Mouse (Mus musculus) heart, embryonic 16.5 days (tissue): Measurements from ENCODE around the gene Plekhh3. TPM values are rescaled to one million over a fixed set of nuclear protein-coding genes. Genes with fewer than 3 reads are reported as not detected.
A peak's percentile ranks its signal among the peaks of the same experiment; 100 is the strongest.
"Not testable (repeated sequence)": the region's sequence is repeated elsewhere in the genome, so short reads cannot be mapped to it uniquely, and the experiment has no call there.

Experiments used
- ATAC-seq: fragments of 200-750 bp; cut with Nextera tagmentation; replicated peaks from 2 replicates; pipeline ENCODE4 v1.8.0; 2017; ENCODE audit warnings: moderate number of reproducible peaks; ENCODE audit not compliant: insufficient read depth, low FRiP score; ENCODE audit errors: extremely low read depth
- H3K27ac ChIP-seq: fragments of 300-500 bp; sonication (generic); 2 replicates; pipeline ENCODE4 v1.5.1; 2014; ENCODE audit warnings: mild to moderate bottlenecking, low read length, control low read depth, moderate library complexity
- H3K27me3 ChIP-seq: fragments of 300-500 bp; sonication (generic); 2 replicates; pipeline ENCODE4 v1.6.1; 2014; ENCODE audit warnings: low read length, mixed read lengths; ENCODE audit not compliant: control insufficient read depth, insufficient read depth
- H3K36me3 ChIP-seq: fragments of 300-500 bp; sonication (generic); 2 replicates; pipeline ENCODE4 v1.6.1; 2014; ENCODE audit not compliant: control insufficient read depth, insufficient read depth
- H3K4me1 ChIP-seq: fragments of 300-500 bp; sonication (generic); 2 replicates; pipeline ENCODE4 v1.6.1; 2014; ENCODE audit warnings: low read length, mixed read lengths; ENCODE audit not compliant: control insufficient read depth, insufficient read depth
- H3K4me2 ChIP-seq: fragments of 300-500 bp; sonication (generic); 2 replicates; pipeline ENCODE4 v1.6.1; 2014; ENCODE audit warnings: low read depth, mild to moderate bottlenecking, control low read depth, low read length
- H3K4me3 ChIP-seq: fragments of 300-500 bp; sonication (generic); 2 replicates; pipeline ENCODE4 v1.5.1; 2014; ENCODE audit warnings: mild to moderate bottlenecking, control low read depth, low read length
- H3K9ac ChIP-seq: fragments of 300-500 bp; sonication (generic); 2 replicates; pipeline ENCODE4 v1.6.1; 2014; ENCODE audit warnings: low read length, control low read depth
- H3K9me3 ChIP-seq: fragments of 300-500 bp; sonication (generic); replicated peaks from 2 replicates; pipeline ENCODE4 v1.6.1; 2016; ENCODE audit warnings: low read length; ENCODE audit not compliant: control insufficient read depth
- WGBS: fragments of 180-500 bp; shearing (Covaris S2); extraction: QIAGEN DNeasy Blood & Tissue Kit; methylation state at CpG from one replicate; pipeline ENCODE4 v1.1.7; 2014; 5-methylcytosine and 5-hydroxymethylcytosine counted together
- polyA plus RNA-seq: library from polyadenylated mRNA; unstranded; fragments of >200 nt; fragmentation: Nextera tagmentation; extraction: Ambion mirVana; gene quantifications from 2 replicates; pipeline ENCODE4 v1.2.1, GENCODE M21; 2015

Plekhh3 gene
- polyA plus RNA-seq, 1 experiment from 2014 or later = 8.7 TPM

DNA sequence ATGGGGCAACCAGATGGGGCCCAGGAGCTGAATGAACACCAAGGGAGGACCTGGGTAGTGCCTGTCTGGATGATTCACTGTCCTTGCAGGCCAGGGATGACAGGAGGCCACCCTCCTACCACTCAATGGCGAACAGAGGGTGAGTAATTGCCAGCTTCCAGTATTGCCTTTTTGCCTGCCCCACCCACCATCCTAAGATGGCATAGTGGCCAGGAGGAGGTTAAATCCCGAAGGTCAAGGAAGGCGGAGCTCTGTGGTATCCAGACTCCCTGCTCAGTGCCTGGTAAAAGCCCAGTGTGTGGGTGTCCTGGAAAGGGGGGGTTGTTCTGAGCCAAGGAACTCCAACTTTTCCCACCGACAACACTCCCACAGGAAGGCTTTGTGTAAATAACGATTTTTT lies 8.8 kb downstream of the Plekhh3 start:
- Histone ChIP-seq H3K9me3 (no peaks in the 10 kb centered on the region), H3K27ac (no peak overlapping the region), H3K4me3 (no peak overlapping the region), H3K4me1 (peaks cover 2% of the 10 kb centered on the region; the same call in 1 of the 2 replicates), H3K27me3 (peaks cover 18% of the 10 kb centered on the region), H3K4me2 (no peak overlapping the region), H3K36me3 (peaks cover 49% of the 10 kb centered on the region), H3K9ac (no peak overlapping the region)
- WGBS = 63% methylated on average over 5 of the region's 5 CpGs
- no peak for ATAC-seq

DNA sequence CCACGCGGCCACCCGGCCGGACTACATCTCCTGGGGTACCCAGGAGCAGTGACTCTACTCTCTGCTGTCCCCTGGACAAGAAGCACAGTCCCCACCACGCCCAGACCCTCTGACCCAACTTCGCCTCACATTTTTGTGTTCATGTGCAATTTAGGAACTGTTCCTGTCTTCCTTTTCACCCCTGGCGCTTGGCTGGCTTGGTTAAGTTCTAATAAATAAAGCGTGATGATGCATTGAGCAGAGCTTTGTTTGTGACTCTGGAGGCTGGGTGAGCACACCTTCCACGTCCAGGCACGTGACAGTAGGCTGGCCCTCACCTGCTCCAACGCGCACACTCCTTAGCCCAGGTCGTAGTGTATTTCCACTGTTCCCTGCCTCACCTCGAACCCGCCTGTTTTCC lies 9.6 kb downstream of the Plekhh3 start:
- H3K27ac ChIP-seq = no peak overlapping the region
- no peak overlapping the region for H3K9ac ChIP-seq
- peaks cover 42% of the 10 kb centered on the region for H3K36me3 ChIP-seq
- WGBS = 87% methylated on average over 15 of the region's 15 CpGs
- H3K9me3 ChIP-seq = no peaks in the 10 kb centered on the region
- H3K4me2 ChIP-seq = no peak overlapping the region
- H3K4me1 ChIP-seq = peaks cover 2% of the 10 kb centered on the region; the same call in 1 of the 2 replicates
- H3K4me3 ChIP-seq = no peak overlapping the region
- H3K27me3 ChIP-seq = peaks cover 13% of the 10 kb centered on the region
- ATAC-seq = no peak

DNA sequence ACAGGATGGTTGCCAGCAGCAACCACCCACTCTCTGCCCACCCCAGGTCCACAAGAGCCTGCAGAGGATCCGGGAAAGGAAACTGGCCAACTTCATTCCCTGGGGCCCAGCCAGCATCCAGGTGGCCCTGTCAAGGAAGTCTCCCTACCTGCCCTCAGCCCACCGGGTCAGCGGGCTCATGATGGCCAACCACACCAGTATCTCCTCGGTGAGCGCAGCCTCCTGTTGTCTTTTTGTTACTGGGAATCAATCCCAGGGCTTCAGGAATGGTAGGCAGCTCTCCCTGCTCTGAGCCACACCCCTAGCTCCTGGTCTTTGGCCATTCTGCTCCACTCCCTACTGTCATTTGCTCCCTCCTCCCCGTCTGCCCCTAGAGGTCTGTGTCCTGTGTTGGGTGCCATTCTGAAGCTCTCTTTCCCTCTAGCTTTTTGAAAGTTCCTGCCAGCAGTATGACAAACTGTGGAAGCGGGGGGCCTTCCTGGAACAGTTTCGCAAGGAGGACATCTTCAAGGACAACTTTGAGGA lies 10.1 kb downstream of the Plekhh3 start:
- not testable (repeated sequence) for H3K4me1 ChIP-seq, ATAC-seq, H3K27ac ChIP-seq, H3K4me2 ChIP-seq, H3K4me3 ChIP-seq, H3K9ac ChIP-seq, H3K9me3 ChIP-seq, H3K27me3 ChIP-seq
- 74% methylated on average over 6 of the region's 8 CpGs for WGBS
- peaks cover 37% of the 10 kb centered on the region for H3K36me3 ChIP-seq

DNA sequence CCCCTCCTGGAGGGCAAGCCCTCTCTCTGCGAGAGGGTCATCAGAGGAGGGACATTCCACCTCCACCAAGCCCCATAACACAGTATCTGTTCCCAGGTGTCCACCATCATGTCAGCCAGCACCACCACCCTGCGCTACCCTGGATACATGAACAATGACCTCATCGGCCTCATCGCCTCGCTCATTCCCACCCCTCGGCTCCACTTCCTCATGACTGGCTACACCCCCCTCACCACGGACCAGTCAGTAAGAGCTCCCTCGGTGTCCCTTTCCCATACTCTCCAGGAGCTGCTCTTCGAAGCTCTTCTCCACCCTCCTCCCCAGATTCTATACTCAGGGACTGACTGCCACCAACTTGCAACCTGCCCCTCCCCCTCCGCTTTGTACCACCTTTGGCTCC lies 11.0 kb downstream of the Plekhh3 start:
- not testable (repeated sequence) for H3K27me3 ChIP-seq, H3K4me2 ChIP-seq

DNA sequence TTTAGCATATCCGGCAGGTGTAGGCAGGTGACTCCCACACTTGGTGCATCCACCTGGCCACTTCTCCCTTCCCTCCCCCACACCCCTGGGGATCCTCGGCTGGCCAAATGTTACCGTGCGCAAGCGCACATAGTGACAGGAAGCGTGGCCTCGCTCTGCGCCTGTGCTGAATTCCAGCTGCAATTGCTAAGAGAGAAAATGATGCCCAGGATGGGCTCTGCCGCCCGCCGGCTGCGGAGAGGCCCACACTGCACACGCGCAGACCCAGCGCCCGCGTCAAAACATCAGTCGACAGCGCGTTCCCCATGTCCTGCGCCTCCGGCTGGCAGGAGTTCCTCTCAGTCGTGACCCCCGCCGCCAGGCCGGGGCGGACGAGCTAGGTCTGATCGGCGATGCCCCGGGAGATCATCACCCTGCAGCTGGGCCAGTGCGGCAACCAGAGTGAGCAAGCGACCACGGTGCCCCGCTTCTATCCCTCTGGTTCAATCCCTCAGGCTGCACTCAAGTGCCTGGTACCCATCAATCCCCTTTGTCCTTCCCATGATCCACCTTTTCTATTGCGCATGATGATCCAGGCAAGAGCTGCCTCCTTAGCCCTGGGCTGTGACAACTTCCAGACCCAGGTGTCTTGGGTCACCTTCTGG lies 15.3 kb downstream of the Plekhh3 start, which contains the start of gene Tubg2:
Tubg2 (plus strand) TSS at position 180 of the 644 bp plus-strand sequence.
- Histone ChIP-seq H3K27ac (peak within 1 kb of the TSS; percentile 39; the same call in 1 of the 2 replicates), H3K4me1 (peaks cover 6% of the 10 kb centered on the region; the same call in 1 of the 2 replicates), H3K9me3 (no peaks in the 10 kb centered on the region), H3K36me3 (no peaks in the 10 kb centered on the region), H3K27me3 (no peaks in the 10 kb centered on the region), H3K9ac (peak within 1 kb of the TSS; percentile 76), H3K4me2 (peak within 1 kb of the TSS; percentile 93), H3K4me3 (peak within 1 kb of the TSS; percentile 57)
- peak; percentile 74 for ATAC-seq
- WGBS = 3% methylated on average over 36 of the region's 36 CpGs

More for the DNA sequence above, 11.0 kb downstream of the Plekhh3 start:
- H3K9ac ChIP-seq, H3K9me3 ChIP-seq, ATAC-seq, H3K4me3 ChIP-seq, H3K27ac ChIP-seq, H3K4me1 ChIP-seq: not testable (repeated sequence)
- H3K36me3 ChIP-seq = peaks cover 31% of the 10 kb centered on the region
- 66% methylated on average over 8 of the region's 10 CpGs for WGBS

DNA sequence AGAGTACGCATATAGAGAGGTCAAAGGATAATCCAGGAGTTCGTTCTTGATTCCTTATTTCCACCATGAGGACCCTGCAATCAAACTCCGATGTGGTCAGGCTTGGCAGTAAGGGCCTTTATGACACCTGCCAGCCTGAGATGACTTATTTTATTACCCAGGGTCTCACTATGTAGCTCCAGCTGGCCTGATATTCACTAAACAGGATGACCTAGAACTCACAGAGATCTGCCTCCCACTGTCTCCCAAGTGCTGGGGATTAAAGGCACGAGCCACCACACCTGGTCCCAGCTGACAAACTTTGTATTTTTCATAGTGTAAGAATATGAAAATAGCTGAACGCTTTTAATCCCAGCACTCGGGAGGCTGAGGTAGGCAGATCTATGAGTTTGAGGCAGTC lies 16.0 kb downstream of the Plekhh3 start:
- Histone ChIP-seq H3K36me3 (no peaks in the 10 kb centered on the region), H3K4me1 (peaks cover 6% of the 10 kb centered on the region; the same call in 1 of the 2 replicates), H3K4me2 (peak overlapping the region; percentile 93; the same call in 1 of the 2 replicates), H3K27me3 (no peaks in the 10 kb centered on the region), H3K27ac (no peak overlapping the region), H3K9ac (no peak overlapping the region; the same call in 1 of the 2 replicates), H3K9me3 (no peaks in the 10 kb centered on the region), H3K4me3 (no peak overlapping the region)
- no peak for ATAC-seq
- WGBS = 70% methylated on average over 6 of the region's 6 CpGs

DNA sequence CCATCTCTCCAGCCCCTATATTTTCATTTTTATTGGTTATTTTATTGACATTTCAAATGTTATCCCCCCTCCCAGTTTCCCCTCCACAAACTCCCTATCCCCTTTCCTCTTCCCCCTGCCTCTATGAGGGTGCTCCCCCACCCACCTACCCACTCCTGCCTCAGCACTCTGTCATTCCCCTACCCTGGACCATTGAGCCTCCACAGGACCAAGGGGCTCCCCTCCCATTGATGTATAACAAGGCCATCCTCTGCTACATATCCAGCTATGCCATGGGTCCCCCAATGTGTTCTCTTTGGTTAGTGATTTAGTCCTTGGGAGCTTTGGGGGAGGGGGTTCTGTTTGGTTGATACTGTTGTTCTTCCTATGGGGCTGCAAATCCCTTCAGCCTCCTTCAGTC lies 16.5 kb downstream of the Plekhh3 start:
- no peaks in the 10 kb centered on the region for H3K27me3 ChIP-seq
- H3K36me3 ChIP-seq = no peaks in the 10 kb centered on the region
- H3K9ac ChIP-seq = no peak overlapping the region
- peaks cover 6% of the 10 kb centered on the region; the same call in 1 of the 2 replicates for H3K4me1 ChIP-seq
- no peak overlapping the region for H3K27ac ChIP-seq
- no peak overlapping the region for H3K4me3 ChIP-seq
- no peak overlapping the region for H3K4me2 ChIP-seq
- no peak for ATAC-seq
- no peaks in the 10 kb centered on the region for H3K9me3 ChIP-seq

DNA sequence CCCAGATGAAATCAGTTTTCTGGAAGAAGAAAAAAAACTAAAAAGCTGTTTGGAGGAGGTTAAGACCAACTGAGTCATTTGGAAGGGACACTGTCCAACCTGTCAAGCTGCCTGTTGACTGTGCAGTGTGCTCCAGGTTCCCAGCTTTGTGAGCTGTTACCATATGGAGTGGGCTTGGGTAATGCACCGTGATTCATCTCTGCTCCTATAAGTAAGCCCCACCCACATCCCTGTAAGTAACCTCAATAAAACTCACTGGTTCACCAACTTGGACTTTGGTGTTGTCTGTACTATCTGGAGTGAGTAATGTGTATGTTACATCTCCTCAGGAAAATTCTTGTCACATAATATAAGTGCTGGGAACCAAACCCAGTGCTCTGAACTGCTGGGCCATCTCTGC lies 18.3 kb downstream of the Plekhh3 start:
- ATAC-seq = no peak
- no peak overlapping the region for H3K9ac ChIP-seq
- H3K4me2 ChIP-seq = no peak overlapping the region
- H3K9me3 ChIP-seq = no peaks in the 10 kb centered on the region
- peaks cover 13% of the 10 kb centered on the region; the same call in 1 of the 2 replicates for H3K4me1 ChIP-seq
- no peaks in the 10 kb centered on the region for H3K27me3 ChIP-seq
- no peak overlapping the region for H3K4me3 ChIP-seq
- H3K27ac ChIP-seq = no peak overlapping the region
- WGBS = 82% methylated on average over 1 of the region's 1 CpGs
- no peaks in the 10 kb centered on the region for H3K36me3 ChIP-seq

DNA sequence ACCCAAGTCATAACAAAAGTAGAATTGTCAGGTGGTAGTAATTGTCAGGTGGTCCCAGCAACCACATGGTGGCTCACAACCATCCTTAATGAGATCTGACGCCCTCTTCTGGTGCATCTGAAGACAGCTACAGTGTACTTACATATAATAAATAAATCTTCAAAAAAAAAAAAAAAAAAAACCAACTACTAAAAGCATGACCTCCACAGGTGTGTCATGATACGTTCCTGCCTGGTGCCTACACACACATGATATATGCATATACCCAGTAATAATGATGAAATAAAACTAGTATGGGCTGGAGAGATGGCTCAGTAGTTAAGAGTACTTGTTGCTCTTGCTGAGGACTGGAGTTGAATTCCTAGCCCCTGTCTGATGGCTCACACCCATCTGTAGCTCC lies 20.1 kb downstream of the Plekhh3 start:
- ATAC-seq = no peak
- H3K27me3 ChIP-seq = no peaks in the 10 kb centered on the region
- H3K27ac ChIP-seq = no peak overlapping the region
- H3K4me1 ChIP-seq = peaks cover 11% of the 10 kb centered on the region; the same call in 1 of the 2 replicates
- H3K36me3 ChIP-seq = no peaks in the 10 kb centered on the region
- H3K9me3 ChIP-seq = no peaks in the 10 kb centered on the region
- H3K4me3 ChIP-seq = no peak overlapping the region
- H3K4me2 ChIP-seq = no peak overlapping the region
- H3K9ac ChIP-seq = no peak overlapping the region
- 53% methylated on average over 2 of the region's 2 CpGs for WGBS
